Mouse (Mus musculus): ENCODE measurements around the gene Cpsf4. TPM values are rescaled to one million over a fixed set of nuclear protein-coding genes. Genes with fewer than 3 reads are reported as not detected.
"Not testable (repeated sequence)": the region's sequence is repeated elsewhere in the genome, so short reads cannot be mapped to it uniquely, and the experiment has no call there.

Gene Cpsf4
- 10 to 100 TPM; 24.9 to 30.7 (median 25.6) TPM for total RNA-seq (2022)

DNA sequence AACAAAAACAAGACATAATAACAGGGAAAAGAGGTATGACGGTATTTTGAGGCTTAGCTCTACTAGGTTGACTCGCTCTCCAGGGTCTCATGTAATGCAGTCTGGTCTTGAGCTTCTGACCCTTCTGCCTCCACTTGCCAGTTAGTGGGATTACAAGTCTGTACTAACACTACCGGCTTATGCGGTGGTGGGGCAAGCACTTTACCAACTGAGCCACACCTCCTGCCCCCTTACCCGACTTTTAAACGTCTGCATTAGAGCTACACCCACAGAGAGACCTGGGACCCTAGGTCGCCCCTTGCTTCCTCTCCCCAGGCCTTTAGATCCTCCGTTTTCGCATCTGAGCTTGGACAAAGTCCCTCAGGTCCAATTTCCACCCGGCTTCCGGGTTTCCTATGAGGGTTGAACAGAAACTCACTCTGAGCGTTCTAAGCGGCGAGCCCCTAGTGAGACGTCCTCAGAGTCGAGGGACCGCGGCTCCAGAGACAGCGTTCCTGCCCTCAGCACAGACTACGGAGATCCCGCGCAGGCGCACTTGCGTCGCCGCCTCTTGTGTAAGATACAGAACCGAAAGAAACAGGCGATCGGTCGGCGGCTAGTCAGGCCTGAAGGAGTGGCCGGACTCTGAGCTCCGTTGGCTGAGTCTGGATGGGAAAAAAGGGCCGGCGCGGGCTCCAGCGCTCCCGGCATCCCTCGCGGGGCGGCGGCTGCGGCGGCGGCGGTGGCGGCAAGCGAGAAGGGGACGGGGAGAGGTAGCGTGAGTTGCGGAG lies at the start of gene Cpsf4, which contains the start of gene Ptcd1:
TSS of gene Cpsf4 (plus strand) at position 678 of the 770 bp plus-strand sequence.
TSS of gene Ptcd1 (minus strand) at position 573 of the 770 bp plus-strand sequence.
- peak; percentile 97 to 99 for DNase-seq (ENCODE audit: low spot score in 2 of 2)

DNA sequence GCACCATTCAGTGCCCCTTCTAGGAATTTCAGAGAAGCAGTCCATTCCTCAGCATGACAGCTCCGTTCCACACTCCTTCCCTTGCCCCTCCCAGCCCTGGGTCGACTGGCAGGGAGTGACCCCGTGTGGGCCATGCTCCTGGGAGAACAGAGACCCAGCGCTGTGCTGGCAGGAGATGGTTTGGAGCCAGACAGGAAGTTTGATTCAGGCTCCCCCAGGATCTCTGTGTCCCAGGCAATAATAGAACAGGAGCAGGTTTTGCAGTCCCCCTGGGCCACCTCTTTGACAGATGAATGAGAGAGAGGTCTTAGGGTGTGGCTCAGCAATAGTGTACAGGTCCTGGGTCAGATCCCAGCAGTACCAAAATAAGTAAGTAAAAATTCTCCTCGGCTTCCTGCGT lies 49.0 kb upstream of the Cpsf4 start:
- no peak for DNase-seq (ENCODE audit: low spot score in 2 of 2)

DNA sequence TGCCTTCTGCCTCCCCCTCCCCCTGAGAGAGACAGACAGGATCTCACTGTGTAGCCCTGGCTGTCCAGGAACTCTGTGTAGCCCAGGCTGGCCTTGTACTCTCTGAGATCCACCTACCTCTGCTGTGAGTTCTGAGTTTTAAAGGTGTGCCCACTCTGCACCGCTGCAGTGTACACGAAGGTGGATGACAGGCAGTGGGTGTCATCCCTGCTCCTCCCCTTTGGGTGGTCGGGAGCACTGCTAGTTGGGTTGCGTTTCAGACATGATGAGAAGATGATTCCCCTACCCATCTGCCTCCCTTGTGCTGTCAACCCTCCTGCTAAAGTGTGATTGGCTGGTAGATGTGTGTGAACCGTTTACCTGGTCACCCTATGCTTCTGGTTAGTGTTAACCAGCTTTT lies 48.6 kb upstream of the Cpsf4 start:
- no peak for DNase-seq (ENCODE audit: low spot score in 2 of 2)

DNA sequence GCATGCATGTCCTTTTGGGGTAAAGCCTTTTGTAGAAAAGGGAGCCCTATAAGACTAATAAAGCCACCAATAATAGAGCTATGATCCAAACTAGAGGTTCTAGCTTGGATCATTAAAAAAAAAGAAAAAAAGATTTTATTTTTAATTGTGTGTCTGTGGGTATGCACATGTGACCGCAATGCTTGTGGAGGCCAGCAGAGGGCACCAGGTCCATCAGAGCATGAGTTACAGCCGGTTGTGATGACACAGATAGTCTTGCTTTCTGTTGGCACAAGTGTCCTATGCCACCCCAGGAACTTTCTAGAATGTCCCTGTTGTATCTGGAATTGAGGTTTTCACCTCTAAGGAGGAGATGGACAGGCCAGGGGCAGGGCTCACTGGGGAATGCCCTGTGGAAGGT lies 47.6 kb upstream of the Cpsf4 start:
- DNase-seq (ENCODE audit: low spot score in 2 of 2), result no peak

DNA sequence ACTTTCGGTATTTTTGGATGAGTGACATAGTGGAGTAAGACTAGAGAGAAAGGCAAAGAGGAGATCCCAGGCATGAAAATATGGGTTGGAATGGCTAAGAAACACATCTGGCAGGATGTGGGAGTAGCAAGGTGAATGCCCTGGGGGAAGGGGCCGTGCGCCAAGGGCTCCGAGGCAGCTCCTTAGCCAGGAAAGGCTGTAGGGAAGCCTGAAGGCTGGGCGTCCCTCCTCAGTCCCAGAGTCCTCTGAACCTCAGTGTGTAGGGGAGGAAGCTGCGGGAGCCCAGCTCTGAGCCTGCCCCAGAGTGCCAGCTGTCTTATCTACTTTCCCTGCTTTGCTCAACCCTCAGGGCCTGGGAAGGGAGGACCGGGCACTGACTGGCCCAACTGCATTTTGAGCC lies 46.1 kb upstream of the Cpsf4 start:
- no peak for DNase-seq (ENCODE audit: low spot score in 2 of 2)

DNA sequence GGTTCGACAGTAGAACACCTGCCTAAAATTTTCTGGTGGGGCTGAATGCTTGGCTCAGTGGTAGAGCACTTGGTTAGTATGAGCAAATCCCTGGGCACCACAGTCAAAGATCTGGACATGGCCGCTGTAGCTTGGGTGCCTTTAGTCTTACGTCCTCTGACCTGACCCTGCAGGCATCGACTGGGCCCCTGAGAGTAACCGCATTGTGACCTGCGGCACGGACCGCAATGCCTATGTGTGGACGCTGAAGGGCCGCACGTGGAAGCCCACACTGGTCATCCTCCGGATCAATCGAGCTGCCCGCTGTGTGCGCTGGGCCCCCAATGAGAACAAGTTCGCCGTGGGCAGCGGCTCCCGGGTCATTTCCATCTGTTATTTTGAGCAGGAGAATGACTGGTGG lies 43.6 kb upstream of the Cpsf4 start:
- no peak for DNase-seq (ENCODE audit: low spot score in 2 of 2)

DNA sequence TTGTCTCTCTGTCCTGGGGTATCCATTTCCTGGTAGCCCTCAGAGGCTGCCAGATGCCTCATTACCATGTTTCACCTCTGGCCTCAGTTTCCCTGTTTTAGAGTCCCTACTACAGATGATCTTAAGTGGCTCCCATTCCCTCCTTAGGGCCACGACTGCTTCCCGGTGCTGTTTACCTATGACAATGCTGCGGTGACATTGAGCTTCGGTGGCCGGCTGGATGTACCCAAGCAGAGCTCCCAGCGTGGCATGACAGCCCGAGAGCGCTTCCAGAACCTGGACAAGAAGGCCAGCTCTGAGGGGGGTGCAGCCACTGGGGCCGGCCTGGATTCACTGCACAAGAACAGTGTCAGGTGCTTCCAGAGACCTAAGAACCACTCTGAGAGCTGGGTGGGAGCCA lies 40.4 kb upstream of the Cpsf4 start:
- DNase-seq (ENCODE audit: low spot score in 2 of 2), result no peak

DNA sequence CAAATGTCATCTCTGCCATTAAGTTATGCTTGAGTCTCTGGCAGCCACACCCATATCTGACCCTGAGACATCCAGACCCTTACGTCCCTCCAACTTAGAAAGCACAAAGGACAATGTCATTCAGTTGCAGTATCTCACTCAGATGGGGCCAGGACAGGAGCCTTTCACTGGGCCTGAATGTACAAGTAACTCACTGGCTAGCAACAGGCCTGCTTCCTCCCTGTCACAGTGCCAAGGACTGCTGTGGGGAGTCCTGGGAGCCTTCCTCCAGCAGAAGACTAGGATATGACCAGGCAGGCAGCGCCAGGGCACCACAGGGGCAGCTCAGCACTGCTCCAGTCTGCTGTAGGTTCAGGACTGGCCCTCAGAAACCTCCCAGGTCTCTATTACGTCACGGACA lies 37.9 kb upstream of the Cpsf4 start:
- no peak for DNase-seq (ENCODE audit: low spot score in 2 of 2)

DNA sequence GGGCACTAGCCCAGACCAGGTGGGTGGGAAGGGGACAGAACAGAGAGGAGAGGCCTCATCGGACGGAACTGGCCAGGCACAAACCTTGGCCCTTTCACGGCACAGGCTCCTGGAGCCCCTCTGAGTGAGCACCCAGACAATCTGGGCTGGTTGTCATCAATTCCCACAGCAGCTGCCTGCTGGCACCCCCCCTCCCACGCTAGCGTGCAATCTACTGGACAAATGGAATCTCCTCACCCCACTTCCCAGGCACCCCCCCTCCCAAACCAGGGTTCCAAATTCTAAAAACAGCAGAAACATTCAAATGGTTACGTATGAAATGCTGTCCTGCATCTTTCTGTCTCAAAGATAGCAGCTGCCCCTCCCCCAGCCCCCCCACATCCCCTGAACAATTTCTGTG lies 37.2 kb upstream of the Cpsf4 start:
- DNase-seq (ENCODE audit: low spot score in 2 of 2), result not testable (repeated sequence)

DNA sequence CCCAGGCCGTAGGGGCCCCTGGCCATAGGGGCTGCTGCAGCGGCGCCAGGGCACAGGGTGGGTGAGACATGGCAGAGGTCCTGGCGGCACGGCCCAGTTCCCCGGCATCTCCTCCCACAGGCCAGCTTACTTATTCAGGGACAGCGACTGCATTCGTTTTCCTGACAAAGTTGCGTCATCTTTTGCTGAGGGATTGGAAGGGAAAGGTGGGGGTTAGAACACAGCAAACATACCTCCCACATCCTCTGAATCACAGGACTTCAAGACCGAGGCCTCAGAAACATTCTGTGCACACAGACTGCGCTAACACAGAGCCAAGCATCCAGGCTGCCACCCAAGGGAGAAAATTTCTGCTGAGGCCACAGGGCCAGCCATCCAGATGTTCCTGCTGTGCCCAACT lies 36.8 kb upstream of the Cpsf4 start:
- peak; percentile 60 to 75 for DNase-seq (ENCODE audit: low spot score in 2 of 2)

DNA sequence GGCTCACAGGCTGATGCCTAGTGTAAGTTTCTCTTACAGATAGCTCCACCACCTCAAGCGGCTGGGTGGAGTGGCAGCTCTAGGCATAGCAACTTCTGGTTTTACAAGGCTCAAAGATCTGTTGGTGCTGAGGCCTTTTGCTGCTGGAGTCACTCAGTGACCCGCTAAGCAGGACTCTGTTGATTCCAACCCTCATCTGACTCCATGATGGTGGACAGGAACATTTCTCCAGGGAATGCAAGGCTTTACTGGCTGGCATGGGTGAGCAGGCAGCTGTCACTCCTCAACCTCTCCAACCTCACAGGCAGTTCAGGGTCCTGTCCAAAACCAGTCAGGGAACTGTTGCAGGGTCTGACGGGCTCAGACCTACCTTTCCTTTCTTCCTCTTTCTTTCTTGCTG lies 36.0 kb upstream of the Cpsf4 start:
- no peak for DNase-seq (ENCODE audit: low spot score in 2 of 2)

DNA sequence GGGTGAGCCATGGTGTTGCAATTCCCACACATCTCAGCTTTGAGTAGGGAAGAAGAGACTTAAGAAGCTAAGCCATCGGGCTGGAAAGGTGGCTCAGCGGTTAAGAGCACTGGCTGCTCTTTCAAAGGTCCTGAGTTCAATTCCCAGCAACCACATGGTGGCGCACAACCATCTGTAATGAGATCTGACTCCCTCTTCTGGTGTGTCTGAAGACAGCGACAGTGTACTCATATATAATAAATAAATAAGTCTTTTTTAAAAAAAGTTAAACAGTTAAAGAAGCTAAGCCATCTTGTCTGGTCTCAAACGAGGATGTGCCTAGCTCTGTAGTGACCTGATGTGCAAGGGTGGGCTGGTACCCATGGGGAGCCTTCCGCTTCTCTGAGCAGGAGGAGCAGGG lies 33.7 kb upstream of the Cpsf4 start:
- DNase-seq (ENCODE audit: low spot score in 2 of 2), result not testable (repeated sequence)

DNA sequence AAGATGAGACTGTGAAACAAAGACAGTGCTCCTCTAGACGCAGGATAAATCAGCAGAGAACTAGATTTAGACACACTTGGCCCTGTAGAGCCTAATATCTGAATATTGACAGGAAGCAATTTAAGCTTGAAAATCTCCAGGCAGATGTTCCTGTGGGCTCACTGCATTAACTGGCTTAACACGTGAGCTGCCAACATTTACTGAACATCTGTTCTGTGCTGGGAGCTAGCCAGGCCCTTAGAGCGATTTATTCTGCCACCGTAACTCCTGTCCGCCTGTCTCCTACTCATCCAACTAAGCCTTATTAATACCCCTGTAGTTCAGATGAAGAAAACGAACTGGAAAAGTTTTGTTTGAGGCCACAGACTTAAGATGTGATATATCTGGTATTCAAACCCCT lies 28.2 kb upstream of the Cpsf4 start:
- DNase-seq (ENCODE audit: low spot score in 2 of 2), result no peak

DNA sequence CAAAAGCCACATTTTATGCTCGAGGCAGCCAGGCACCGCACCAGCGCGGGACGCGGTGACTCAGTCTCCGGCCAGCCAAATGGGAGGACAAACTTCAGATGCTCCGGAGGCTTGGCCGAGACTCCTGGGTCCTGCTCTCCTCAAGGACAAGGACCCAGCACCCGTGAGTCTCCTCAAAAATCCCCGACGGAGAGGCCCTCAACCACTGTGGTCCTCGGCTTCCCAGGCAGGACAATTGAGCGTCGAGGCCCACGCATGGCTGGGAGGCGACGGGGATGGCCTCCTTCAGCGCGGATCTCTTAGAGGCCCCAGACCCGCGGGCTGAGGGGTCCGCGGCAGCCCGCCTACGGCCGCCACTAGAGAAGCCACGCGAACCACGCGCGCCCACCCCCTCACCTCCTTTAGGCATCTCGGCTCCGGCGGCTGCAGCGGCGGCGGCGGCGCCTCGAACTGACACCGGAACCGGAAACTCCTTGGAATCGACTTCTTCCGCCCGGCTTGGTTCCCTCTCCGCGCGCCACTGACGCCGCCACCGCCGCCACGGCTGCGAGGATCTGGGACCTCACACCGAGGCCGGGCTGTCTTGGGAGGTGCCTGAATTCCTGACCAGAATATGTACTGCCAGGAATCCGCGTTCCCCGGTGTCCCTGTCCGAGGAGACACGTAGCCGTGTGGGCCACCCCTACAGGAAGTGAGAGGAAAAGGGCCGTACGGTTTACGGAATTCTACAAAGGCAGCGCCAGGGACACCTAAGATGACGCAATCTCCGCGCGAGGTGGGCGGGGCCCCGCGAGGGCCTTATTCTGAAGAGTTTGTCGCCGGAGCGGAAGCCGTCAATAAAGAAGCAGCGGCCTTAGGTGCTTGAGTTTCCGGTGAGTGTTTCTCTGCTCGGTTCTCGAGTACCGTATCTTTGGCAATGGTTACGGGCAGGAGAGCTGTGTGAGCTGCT lies 27.2 kb upstream of the Cpsf4 start, which contains the start of the genes Pdap1 and Bud31:
TSS of gene Pdap1 (minus strand) at position 668 of the 949 bp plus-strand sequence.
TSS of gene Bud31 (plus strand) at position 792 of the 949 bp plus-strand sequence.
- peak; percentile 91 to 96 for DNase-seq (ENCODE audit: low spot score in 2 of 2)

DNA sequence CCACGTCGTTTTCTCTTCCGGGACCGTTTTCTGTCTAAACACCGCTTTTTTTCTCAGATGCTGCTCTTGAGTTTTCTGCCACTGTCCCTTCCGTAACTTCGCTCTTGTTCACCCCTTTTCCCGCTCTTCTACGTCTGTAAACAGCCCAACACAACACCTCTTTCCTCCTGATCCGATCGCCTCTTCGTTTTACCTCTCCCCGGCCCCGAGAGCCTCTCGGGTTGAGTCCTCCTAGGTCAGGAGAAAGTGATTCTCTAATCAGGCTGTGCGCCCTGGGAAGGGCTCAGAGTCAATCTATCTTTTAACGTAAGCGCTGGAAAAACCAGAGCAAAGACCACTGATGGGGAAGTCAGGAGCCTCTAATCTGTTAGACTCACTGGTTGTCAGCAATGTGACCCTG lies 26.4 kb upstream of the Cpsf4 start:
- no peak for DNase-seq (ENCODE audit: low spot score in 2 of 2)

DNA sequence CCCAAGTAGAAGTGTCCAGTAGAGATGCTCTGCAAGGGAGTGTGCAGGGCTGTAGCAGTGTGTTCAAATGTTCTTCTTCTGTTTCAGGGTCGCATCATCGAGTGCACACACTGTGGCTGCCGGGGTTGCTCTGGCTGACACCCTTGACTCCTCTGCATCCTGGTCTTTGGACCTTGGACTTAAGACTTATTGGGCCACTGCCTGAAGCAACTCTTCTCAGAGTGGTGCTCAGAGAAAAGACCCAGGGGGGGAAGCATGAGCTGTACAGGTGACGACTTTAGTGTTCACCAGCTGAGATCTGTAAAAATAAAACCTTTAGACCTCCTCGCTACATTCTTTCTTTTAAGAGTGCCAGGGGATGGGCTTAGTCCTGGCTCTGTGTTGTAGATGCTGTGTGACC lies 19.3 kb upstream of the Cpsf4 start:
- no peak for DNase-seq (ENCODE audit: low spot score in 2 of 2)

DNA sequence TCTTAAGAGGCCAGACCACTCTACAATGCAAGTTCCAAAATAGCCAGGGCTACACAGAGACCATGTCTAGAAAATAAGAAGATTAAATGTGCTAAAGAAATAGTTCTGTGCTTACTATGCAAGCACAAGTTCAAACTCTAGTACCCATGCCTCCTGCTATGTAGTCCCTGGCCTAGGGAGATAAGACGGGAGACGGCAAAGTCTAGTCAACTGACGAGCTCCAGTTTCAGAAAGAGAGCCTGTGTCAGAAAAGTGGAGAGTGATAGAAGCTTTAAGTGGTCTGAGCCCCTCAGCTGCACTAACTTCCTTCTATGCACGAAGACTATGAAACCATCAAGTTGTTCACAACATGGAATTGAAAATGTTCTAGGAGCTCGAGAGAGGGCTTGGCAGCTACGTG lies 17.7 kb upstream of the Cpsf4 start:
- DNase-seq (ENCODE audit: low spot score in 2 of 2), result no peak

DNA sequence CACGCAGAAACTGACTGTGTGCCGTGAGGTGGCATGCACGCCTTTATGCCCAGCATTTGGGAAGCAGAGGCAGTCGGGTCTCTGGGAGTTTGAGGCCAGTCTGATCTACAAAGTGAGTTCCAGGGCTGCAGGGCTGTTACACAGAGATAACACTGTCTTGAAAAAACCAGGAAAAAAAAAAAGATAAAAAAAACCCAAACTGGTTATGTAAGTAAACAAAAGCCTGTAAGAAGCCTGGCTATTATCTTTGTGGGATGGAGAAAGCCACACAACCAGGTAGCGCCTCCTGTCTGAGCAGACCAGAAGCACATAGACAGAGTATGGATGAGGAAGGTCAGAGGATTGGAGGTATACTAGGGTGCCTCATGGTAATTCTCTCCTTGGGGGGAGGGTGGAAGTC lies 14.3 kb upstream of the Cpsf4 start:
- no peak for DNase-seq (ENCODE audit: low spot score in 2 of 2)

DNA sequence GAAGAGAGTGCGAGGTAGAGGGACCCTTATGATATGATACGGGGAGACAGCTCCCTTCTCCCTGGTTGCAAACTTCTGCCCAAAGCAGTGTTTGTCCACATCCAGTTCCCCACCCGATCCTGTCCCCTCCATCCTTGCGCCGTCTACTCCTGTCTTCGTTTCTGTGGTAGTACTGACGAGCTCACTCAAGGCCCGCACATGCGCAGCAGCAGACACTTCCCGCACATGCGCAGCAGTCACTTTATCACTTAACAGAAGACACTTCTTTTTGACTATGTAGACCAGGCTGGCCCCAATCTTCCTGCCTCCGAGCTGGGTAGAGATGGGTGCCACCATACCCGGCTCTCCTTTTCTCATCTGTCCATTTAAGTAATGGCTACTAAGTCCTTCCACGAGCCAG lies 5.7 kb upstream of the Cpsf4 start:
- no peak for DNase-seq (ENCODE audit: low spot score in 2 of 2)

DNA sequence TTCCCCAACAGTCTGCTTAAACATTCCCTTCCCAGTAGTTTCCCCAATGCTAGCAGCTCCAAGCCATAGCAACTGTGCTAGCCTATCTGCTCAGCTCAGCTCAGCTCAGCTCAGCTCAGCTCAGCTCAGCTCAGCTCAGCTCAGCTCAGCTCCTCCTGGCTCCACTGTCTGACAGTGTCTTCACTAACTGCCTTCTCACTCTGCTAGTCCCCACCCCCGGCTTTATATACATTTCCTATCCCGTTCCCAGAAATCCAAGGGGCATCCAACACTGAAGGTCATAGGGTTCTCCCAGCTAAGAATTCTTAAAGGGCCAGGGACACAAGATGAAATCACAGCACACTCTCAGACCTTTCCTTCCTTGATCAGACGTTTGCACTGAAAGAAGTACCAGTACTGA lies 2.3 kb upstream of the Cpsf4 start:
- DNase-seq (ENCODE audit: low spot score in 2 of 2), result no peak

DNA sequence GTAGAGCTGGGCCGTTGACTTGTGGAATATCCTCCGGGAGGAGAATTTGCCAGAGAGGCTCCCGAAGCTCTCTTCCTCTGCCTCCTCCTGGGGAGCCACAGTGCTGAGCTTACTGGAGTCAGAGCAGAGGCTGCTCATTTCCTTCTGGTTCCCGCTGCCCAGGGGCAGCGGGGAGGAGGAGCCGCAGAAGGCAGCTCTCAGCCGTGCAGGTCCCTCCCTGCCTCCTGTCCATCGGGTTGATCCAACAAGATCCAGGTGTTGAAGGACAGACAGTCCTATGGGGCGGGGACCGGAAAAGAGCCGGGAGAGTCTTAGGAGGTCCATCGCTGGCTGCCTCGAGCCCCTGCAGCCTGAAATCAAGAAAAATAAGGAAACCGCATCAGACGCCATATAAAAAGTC lies 1.8 kb upstream of the Cpsf4 start:
- DNase-seq (ENCODE audit: low spot score in 2 of 2), result no peak

DNA sequence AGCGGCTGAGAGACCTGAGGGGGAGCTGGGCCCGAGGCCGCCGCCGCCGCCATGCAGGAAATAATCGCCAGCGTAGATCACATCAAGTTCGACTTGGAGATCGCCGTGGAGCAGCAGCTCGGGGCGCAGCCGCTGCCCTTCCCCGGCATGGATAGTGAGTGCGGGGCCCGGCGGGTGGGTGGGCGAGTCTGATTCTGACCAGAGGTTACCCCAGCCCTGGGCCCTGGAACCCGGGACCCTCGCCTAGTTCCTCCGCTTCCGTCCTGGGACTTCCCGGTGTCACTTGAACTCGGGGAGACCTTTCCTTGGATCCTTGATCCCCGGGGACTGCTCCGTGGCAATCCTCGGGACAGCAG lies 271 bp downstream of the Cpsf4 start:
- peak in 1 of 2 experiments; percentile 28 for DNase-seq (ENCODE audit: low spot score in 2 of 2)
